Mouse (Mus musculus) forebrain, postnatal 0 days (tissue): ENCODE results near the gene Adgrl4. TPM values are rescaled to one million over a fixed set of nuclear protein-coding genes. Genes with fewer than 3 reads are reported as not detected.

Experiments used
- ATAC-seq: fragments of 200-750 bp; cut with Nextera tagmentation; 2 replicates; pipeline ENCODE4 v1.8.0; 2017; ENCODE audit warnings: mild to moderate bottlenecking, moderate library complexity
- DNase-seq: peaks from one replicate; pipeline ENCODE4 v3.0.0-alpha.2; 2015
- H3K27ac ChIP-seq: fragments of 300-500 bp; sonication (generic); 2 replicates; pipeline ENCODE4 v1.5.1; 2014; ENCODE audit warnings: low read depth, mild to moderate bottlenecking, antibody characterized with exemption, low read length, moderate library complexity, mixed read lengths
- H3K27me3 ChIP-seq: fragments of 300-500 bp; sonication (generic); 2 replicates; pipeline ENCODE4 v1.6.1; 2014; ENCODE audit warnings: mild to moderate bottlenecking, low read length, mixed read lengths; ENCODE audit not compliant: insufficient read depth
- H3K36me3 ChIP-seq: fragments of 300-500 bp; sonication (generic); 2 replicates; pipeline ENCODE4 v1.6.1; 2014; ENCODE audit warnings: mild to moderate bottlenecking, moderate library complexity; ENCODE audit not compliant: insufficient read depth
- H3K4me1 ChIP-seq: fragments of 300-500 bp; sonication (generic); 2 replicates; pipeline ENCODE4 v1.6.1; 2014; ENCODE audit warnings: antibody characterized with exemption; ENCODE audit not compliant: insufficient read depth
- H3K4me2 ChIP-seq: fragments of 300-500 bp; sonication (generic); 2 replicates; pipeline ENCODE4 v1.6.1; 2014; ENCODE audit warnings: low read depth, mild to moderate bottlenecking, moderate library complexity
- H3K4me3 ChIP-seq: fragments of 300-500 bp; sonication (generic); 2 replicates; pipeline ENCODE4 v1.5.1; 2014; ENCODE audit warnings: low read depth, low read length, mixed read lengths
- H3K9ac ChIP-seq: fragments of 300-500 bp; sonication (generic); 2 replicates; pipeline ENCODE4 v1.6.1; 2014; ENCODE audit warnings: mild to moderate bottlenecking
- H3K9me3 ChIP-seq: fragments of 300-500 bp; sonication (generic); 2 replicates; pipeline ENCODE4 v1.6.1; 2016; ENCODE audit warnings: low read length
- CTCF ChIP-seq: sonication (generic); IDR thresholded peaks from 2 replicates; pipeline ENCODE4 v1.5.1; 2016; ENCODE audit warnings: antibody characterized with exemption, control low read depth, low read depth
- WGBS: fragments of 180-500 bp; shearing (Covaris S2); extraction: QIAGEN DNeasy Blood & Tissue Kit; methylation state at CpG from one replicate; pipeline ENCODE4 v1.1.7; 2014; 5-methylcytosine and 5-hydroxymethylcytosine counted together
- polyA plus RNA-seq: library from polyadenylated mRNA; unstranded; fragments of >200 nt; fragmentation: Nextera tagmentation; extraction: Ambion mirVana; gene quantifications from 2 replicates; pipeline ENCODE4 v1.2.1, GENCODE M21; 2015
- total RNA-seq: library from RNA; depleted of rRNA; stranded (reverse); fragments of >200 nt; gene quantifications from 2 replicates; pipeline ENCODE4 v1.2.3, GENCODE M21; 2014

Adgrl4 gene
- total and polyA plus RNA-seq, 2 experiments from 2014 or later: 11.9 to 31.7 TPM

DNA sequence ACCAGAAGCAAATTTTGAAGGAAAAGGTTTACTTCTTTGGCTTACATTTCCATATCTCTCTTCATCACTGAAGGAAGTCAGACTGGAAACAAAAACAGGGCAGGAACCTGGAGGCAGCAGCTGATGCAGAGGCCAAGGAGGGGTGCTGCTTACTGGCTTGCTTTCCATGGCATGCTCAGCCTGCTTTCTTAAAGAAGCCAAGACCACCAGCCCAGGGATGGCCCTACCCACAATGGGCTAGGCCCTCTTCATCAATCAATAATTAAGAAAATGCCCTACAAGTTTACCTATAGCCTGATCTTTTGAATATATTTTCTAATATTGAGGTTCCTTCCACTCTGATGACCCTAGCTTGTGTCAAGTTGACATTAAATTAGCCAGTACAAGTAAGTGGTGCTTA is 20.8 kb upstream of the Adgrl4 start:
- Histone ChIP-seq H3K36me3 (no peaks in the 10 kb centered on the region), H3K4me2 (no peak overlapping the region), H3K9me3 (no peaks in the 10 kb centered on the region), H3K27me3 (no peaks in the 10 kb centered on the region), H3K4me3 (no peak overlapping the region), H3K27ac (no peak overlapping the region), H3K9ac (no peak overlapping the region), H3K4me1 (no peaks in the 10 kb centered on the region)
- no peak for TF ChIP-seq CTCF
- DNase-seq: no peak
- ATAC-seq: no peak

DNA sequence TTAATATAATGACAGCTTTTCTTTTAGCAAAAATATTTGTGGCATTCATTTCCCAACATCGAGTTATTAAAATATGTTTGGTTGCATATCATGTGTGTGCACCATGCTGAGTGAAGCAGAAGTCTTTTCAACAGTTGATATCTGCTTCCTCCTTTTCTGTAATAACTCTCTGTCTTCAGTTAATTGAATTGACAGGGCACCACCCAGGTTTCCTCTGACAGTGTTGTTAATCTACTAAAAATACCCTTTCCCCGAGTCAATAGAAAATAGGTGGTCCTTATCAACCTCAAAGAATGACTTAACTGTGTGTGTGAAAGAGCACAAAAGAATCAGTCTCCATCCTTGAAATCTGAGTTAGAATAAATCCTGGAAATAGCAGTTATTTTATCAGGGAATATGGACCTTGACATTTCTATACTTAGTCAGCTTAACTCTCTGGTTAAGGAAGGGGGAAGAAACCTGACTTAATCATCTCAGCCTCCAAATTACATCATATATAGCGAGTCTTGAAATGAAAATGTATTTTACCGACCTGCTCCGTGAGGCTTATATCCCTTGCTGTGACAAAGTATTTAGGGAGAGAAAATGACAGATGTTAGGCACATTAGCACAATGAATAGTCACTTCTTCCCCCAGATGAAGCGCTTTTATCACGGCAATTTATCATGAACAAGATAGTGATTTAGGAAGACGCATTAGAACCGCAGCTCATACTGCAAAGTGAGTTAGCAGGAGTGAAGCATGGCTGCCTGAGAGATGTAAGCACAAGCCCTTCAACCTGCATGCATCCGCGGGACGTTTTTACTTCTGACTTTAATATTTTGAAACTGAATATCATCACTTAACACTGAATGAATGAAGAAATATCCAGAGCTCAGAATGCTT is 19.8 kb upstream of the Adgrl4 start:
- 0 out of 2 replicates have a peak, but pooled peaks have one; percentile 32 for ATAC-seq
- Histone ChIP-seq H3K27me3 (no peaks in the 10 kb centered on the region), H3K4me1 (no peaks in the 10 kb centered on the region), H3K27ac (no peak overlapping the region), H3K9ac (no peak overlapping the region), H3K4me3 (no peak overlapping the region), H3K4me2 (no peak overlapping the region), H3K9me3 (no peaks in the 10 kb centered on the region), H3K36me3 (no peaks in the 10 kb centered on the region)
- peak; percentile 11 for DNase-seq
- WGBS: 71% methylated on average over 12 of the region's 12 CpGs
- TF ChIP-seq CTCF: no peak

DNA sequence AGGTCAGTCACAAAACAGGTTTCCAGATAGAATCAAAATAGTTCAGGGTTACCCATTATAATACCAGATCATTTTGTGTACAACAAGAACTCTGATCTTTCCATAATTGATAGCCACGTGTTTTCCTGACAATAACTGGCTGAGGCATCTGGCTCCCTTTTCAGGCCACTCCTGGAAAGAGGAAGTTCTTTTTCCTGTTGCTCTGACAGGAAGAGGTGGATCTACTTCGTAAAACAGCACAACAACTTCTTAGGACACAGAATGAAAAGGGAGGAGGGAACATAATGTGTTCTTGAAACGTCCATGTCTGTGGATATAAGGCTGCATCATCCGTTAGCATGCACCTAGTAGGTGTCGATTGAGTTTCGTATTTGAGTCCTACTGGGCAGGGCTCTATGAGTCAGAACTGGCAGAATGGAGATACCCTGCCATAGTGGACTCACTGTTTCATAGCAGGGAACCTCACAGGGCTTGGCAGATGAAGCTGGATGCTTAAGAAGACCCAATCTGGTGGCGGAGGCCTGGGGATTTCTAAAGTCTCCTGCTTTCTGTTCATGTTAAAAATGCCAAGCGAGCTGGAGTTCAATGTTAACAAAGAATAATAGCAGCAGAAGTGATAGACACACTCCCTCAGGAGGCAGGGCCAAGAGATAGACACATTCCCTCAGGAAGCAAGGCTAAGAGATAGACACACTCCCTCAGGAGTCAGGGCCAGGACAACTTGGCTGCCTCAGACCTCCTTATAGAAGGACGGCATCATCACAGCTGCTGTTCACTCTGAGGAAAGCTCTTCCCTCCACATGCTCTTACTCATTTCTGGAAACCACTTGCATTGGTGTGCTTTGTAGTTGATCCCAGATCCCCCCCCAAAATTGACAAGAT is 13.1 kb upstream of the Adgrl4 start:
- no peak for TF ChIP-seq CTCF
- Histone ChIP-seq H3K9me3 (no peaks in the 10 kb centered on the region), H3K36me3 (no peaks in the 10 kb centered on the region), H3K4me2 (no peak overlapping the region), H3K9ac (no peak overlapping the region), H3K4me1 (no peaks in the 10 kb centered on the region), H3K27me3 (no peaks in the 10 kb centered on the region), H3K27ac (no peak overlapping the region), H3K4me3 (no peak overlapping the region)
- no peak for DNase-seq
- ATAC-seq: no peak
- 83% methylated on average over 9 of the region's 9 CpGs for WGBS

DNA sequence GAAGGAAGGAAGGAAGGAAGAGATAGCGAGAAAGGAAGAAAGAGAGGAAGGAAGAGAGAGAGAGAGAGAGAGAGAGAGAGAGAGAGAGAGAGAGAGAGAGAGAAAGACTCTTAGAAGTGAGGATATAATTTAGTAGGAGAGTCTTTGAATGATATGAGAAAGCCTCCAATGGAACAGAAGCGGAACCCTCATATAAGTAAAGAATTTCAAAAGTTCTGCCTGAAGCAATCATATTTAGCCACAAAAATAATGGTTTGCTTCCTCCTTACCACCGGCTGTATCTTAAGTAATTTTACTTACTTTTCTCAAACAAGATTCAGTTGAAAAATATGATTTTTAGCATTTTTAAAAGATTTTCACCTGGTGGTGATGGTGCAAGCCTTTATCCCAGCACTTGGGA is 7.6 kb upstream of the Adgrl4 start:
- Histone ChIP-seq H3K36me3 (no peaks in the 10 kb centered on the region), H3K9ac (no peak overlapping the region), H3K4me1 (no peaks in the 10 kb centered on the region), H3K4me3 (no peak overlapping the region), H3K27me3 (no peaks in the 10 kb centered on the region), H3K4me2 (no peak overlapping the region), H3K9me3 (no peaks in the 10 kb centered on the region), H3K27ac (no peak overlapping the region)
- TF ChIP-seq CTCF: no peak
- DNase-seq (no peak), ATAC-seq (no peak)
- 90% methylated on average over 3 of the region's 3 CpGs for WGBS

DNA sequence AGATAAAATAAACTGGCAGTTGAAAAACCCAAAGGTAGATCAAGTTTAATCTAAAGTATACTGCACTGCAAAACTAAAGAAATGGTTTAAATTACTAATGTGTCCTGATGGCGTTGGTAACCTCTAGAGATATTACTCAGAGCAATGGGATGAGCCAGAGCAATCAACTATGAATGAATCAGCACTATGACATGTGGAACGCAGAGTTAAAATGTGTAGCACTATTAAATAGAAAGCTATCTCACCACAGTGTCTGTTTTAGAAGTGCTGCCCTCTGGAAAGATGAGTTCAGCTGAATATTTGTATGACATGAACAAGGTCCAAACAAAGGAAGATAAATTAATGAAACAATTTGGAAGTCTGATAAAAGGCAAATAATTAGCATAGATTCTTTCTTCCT is 6.2 kb upstream of the Adgrl4 start:
- ATAC-seq: no peak
- TF ChIP-seq CTCF: no peak
- no peaks in the 10 kb centered on the region for H3K36me3 ChIP-seq
- no peaks in the 10 kb centered on the region for H3K27me3 ChIP-seq
- H3K27ac ChIP-seq: no peak overlapping the region
- no peak overlapping the region for H3K9ac ChIP-seq
- WGBS: 83% methylated on average over 2 of the region's 2 CpGs
- H3K4me3 ChIP-seq: no peak overlapping the region
- DNase-seq: no peak
- no peaks in the 10 kb centered on the region for H3K4me1 ChIP-seq
- H3K9me3 ChIP-seq: no peaks in the 10 kb centered on the region
- H3K4me2 ChIP-seq: no peak overlapping the region

DNA sequence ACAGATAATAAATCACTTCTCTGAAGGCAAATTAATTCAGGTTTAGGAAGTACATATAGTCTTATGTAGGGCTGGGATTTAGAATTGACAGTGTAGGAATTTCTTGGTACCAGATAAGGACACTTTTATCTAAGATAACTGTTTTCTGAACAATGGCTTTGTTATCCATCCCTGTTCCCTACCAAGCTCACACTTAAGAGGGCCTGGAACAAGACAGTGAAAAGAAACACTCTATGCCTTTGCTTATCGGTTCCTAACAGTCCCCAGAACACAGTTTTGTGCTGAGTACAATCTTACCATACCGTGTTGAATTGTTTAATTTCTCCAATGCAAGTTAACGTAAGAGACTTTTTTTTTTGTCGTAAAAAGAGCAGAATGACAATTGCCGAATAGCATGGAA is 677 bp downstream of the Adgrl4 start:
- H3K9me3 ChIP-seq: no peaks in the 10 kb centered on the region
- no peak overlapping the region for H3K9ac ChIP-seq
- H3K27me3 ChIP-seq: no peaks in the 10 kb centered on the region
- 0 out of 2 replicates have a peak overlapping the region, but pooled peaks have one; percentile 37 for H3K4me2 ChIP-seq
- ATAC-seq (no peak), DNase-seq (no peak)
- no peak for TF ChIP-seq CTCF
- H3K36me3 ChIP-seq: no peaks in the 10 kb centered on the region
- H3K27ac ChIP-seq: no peak overlapping the region
- no peaks in the 10 kb centered on the region for H3K4me1 ChIP-seq
- 84% methylated on average over 5 of the region's 5 CpGs for WGBS
- no peak overlapping the region for H3K4me3 ChIP-seq

DNA sequence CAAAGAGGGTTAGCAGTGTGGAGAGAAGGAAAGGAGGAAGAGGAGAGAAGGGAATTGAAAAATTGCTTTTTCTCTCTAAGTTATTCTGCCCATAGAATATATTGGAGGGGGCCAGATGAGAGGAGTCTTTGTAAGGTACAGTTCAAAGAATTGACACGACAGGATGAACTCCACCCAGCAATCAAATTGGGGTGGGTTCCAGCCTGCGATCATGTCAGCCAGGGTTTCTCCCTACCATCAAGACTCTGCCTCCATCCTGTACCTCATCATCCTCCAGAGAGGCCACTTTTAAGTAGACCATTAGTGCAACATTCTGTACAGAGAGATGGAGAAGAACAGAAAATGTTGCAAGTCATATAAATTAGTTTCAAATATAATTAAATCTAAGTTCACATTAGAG is 2.3 kb downstream of the Adgrl4 start:
- no peak overlapping the region for H3K27ac ChIP-seq
- TF ChIP-seq CTCF: no peak

More for the DNA sequence above, 2.3 kb downstream of the Adgrl4 start:
- DNase-seq (no peak), ATAC-seq (no peak)
- no peak overlapping the region for H3K9ac ChIP-seq
- no peaks in the 10 kb centered on the region for H3K9me3 ChIP-seq
- H3K4me2 ChIP-seq: no peak overlapping the region
- H3K4me3 ChIP-seq: no peak overlapping the region
- no peaks in the 10 kb centered on the region for H3K4me1 ChIP-seq
- no peaks in the 10 kb centered on the region for H3K27me3 ChIP-seq
- no peaks in the 10 kb centered on the region for H3K36me3 ChIP-seq
- WGBS: 72% methylated on average over 2 of the region's 2 CpGs
